Mouse (Mus musculus) adrenal gland, postnatal 36 days (tissue): ENCODE results near the gene Trappc11. TPM values are rescaled to one million over a fixed set of nuclear protein-coding genes. Genes with fewer than 3 reads are reported as not detected.
"Not testable (repeated sequence)": the region's sequence is repeated elsewhere in the genome, so short reads cannot be mapped to it uniquely, and the experiment has no call there.

Source experiments
- DNase-seq, 2 experiments: peaks; one replicate each; pipeline ENCODE4 v3.0.0; 2021; ENCODE audit warnings: mixed read lengths in 1 of 2
- total RNA-seq, 2 experiments: library from RNA; stranded (reverse); gene quantifications; 2 replicates each; pipeline ENCODE4 v1.2.3; 2021

Trappc11 gene
- total RNA-seq, 2 experiments from 2014 or later, result 35.5 to 41.4 TPM

GRCm38 (mm10) chr8:47487231-47487630 lies 46.0 kb downstream of the Trappc11 start:
- DNase-seq, result no peak

- DNase-seq, result no peak
Observed at GRCm38 (mm10) chr8:47482354-47483071, 50.8 kb downstream of the Trappc11 start.

DNA sequence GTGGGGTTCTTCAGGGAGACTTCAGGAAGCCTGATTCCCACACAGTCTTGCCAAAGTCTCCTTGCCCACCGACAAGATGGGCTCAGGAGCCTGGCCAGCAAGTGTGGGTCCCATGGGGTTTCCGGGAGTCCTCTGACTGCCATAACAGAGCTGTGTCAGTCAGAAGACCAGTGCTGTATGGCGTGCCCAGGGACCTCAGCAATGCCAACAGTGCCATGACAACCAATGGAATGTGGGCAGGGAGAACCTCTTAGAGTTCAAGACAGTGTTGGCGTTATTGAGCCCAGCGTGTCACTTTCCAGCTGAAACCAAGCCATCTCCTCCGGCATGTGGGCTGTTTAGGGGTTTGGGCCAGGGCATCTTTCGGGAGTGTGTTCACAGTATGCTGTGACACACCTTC lies 53.2 kb downstream of the Trappc11 start:
- no peak for DNase-seq

- peak; percentile 32 to 36 for DNase-seq
Observed at GRCm38 (mm10) chr8:47461650-47462049, 71.6 kb downstream of the Trappc11 start.

GRCm38 (mm10) chr8:47459216-47459749 lies 74.0 kb downstream of the Trappc11 start:
- no peak for DNase-seq

GRCm38 (mm10) chr8:47458591-47458990 lies 74.7 kb downstream of the Trappc11 start:
- peak in 1 of 2 experiments; percentile 16 for DNase-seq

GRCm38 (mm10) chr8:47449211-47449610 lies 84.1 kb downstream of the Trappc11 start:
- DNase-seq, result not testable (repeated sequence)

GRCm38 (mm10) chr8:47446312-47447046 lies 86.8 kb downstream of the Trappc11 start, which contains the start of gene Stox2:
TSS of gene Stox2 (minus strand) at chr8:47446362.
- DNase-seq, result no peak

Other genes with a start within 250 kb of the Trappc11 start
- 10 to 100 TPM; 11.4 to 14.3 TPM for gene Stox2, start 87.1 kb downstream of the Trappc11 start, total RNA-seq
- 10 to 100 TPM; 49.8 to 53.9 TPM for gene Rwdd4a, start 194 bp upstream of the Trappc11 start, total RNA-seq
- 10 to 100 TPM; 20.5 to 24.3 TPM for gene Ing2, start 142.1 kb upstream of the Trappc11 start, total RNA-seq
- gene Cdkn2aip, start 180.5 kb upstream of the Trappc11 start, total RNA-seq, result 10 to 100 TPM; 13.9 to 16.2 TPM